In genomic region chr4:98089985-98090384, GRCm38 (mm10) we compare ENCODE assay signal across 20 mouse cellular contexts.
DNase-seq lines count a peak whose midpoint lies in the region; ATAC-seq and TF ChIP-seq lines count a peak whose summit lies in the region.
"Had no signal": no experiment of that assay in that cellular context is flagged by ENCODE, and none has a peak within 500 bp of the region (broad histone marks: within the 10 kb centered on the region; RNA-seq: fewer than 3 reads in every experiment).

No protein-coding gene starts in this region.

- no peak for DNase-seq in gastrocnemius, adult 2 months
- DNase-seq in gastrocnemius, adult 18-20 months (ENCODE audit: low spot score), result no peak
- DNase-seq in heart, postnatal 10 days, result no peak
- no peak for DNase-seq in lung, postnatal 14 days
- DNase-seq in right cerebral cortex, postnatal 36 days (ENCODE audit: low spot score in 2 of 2), result no peak
- DNase-seq in thymus, postnatal 4 days, result no peak
- DNase-seq: adrenal gland, postnatal 10 days; cerebellum, adult 9-11 months; kidney, adult 8-10 months; kidney, postnatal 25 days had no signal

- H3K4me2 ChIP-seq in heart, embryonic 15.5 days, result no peak overlapping the region
- H3K4me2 ChIP-seq in lung, embryonic 15.5 days, result no peak overlapping the region
- H3K4me2 ChIP-seq: embryonic facial prominence, embryonic 13.5 days; forebrain, embryonic 15.5 days; hindbrain, embryonic 13.5 days; limb, embryonic 15.5 days had no signal

- no peak overlapping the region for H3K9ac ChIP-seq in heart, embryonic 15.5 days
- H3K9ac ChIP-seq in lung, embryonic 15.5 days, result no peak overlapping the region
- H3K9ac ChIP-seq: embryonic facial prominence, embryonic 13.5 days; forebrain, embryonic 15.5 days; hindbrain, embryonic 13.5 days; limb, embryonic 15.5 days had no signal

- WGBS in heart, embryonic 15.5 days, result 30% methylated on average over 6 of the region's 6 CpGs
- WGBS in lung, embryonic 15.5 days, result 40% methylated on average over 6 of the region's 6 CpGs

- H3K4me3 ChIP-seq in gastrocnemius, adult 2 months, result no peak overlapping the region
- no peak overlapping the region for H3K4me3 ChIP-seq in heart, embryonic 15.5 days
- no peak overlapping the region for H3K4me3 ChIP-seq in lung, embryonic 15.5 days
- H3K4me3 ChIP-seq: embryonic facial prominence, embryonic 13.5 days; forebrain, embryonic 15.5 days; hindbrain, embryonic 13.5 days; limb, embryonic 15.5 days; midbrain, embryonic 10.5 days had no signal

- H3K36me3 ChIP-seq in heart, embryonic 15.5 days, result 0 out of 2 replicates have a peak, but pooled peaks cover 3% of the 10 kb centered on the region
- H3K36me3 ChIP-seq in lung, embryonic 15.5 days, result peaks cover 4% of the 10 kb centered on the region; the same call in 1 of the 2 replicates
- H3K36me3 ChIP-seq: forebrain, embryonic 15.5 days; hindbrain, embryonic 13.5 days; midbrain, embryonic 10.5 days had no signal

- no peak for TF ChIP-seq CTCF in gastrocnemius, adult 2 months (IDR thresholded peaks at IDR 0.05)

- H3K4me1 ChIP-seq in heart, embryonic 15.5 days (replicated peaks), result peaks cover 46% of the 10 kb centered on the region
- H3K4me1 ChIP-seq in lung, embryonic 15.5 days, result peaks cover 32% of the 10 kb centered on the region

- H3K27ac ChIP-seq in gastrocnemius, adult 2 months, result peak overlapping the region; percentile 69
- H3K27ac ChIP-seq in heart, embryonic 15.5 days, result peak overlapping the region; percentile 82
- H3K27ac ChIP-seq in lung, embryonic 15.5 days, result peak overlapping the region; percentile 66
- H3K27ac ChIP-seq: embryonic facial prominence, embryonic 13.5 days; forebrain, embryonic 15.5 days; hindbrain, embryonic 13.5 days; limb, embryonic 15.5 days; midbrain, embryonic 10.5 days had no signal

- no peaks in the 10 kb centered on the region for H3K27me3 ChIP-seq in heart, embryonic 15.5 days
- no peaks in the 10 kb centered on the region for H3K27me3 ChIP-seq in lung, embryonic 15.5 days
- H3K27me3 ChIP-seq: embryonic facial prominence, embryonic 13.5 days; forebrain, embryonic 15.5 days; hindbrain, embryonic 13.5 days; limb, embryonic 15.5 days had no signal

- ATAC-seq in heart, embryonic 15.5 days (replicated peaks; ENCODE audit: insufficient number of reproducible peaks, insufficient read depth, low FRiP score, low read depth), result no peak
- peak; percentile 33; the same call in 1 of the 2 replicates for ATAC-seq in lung, embryonic 15.5 days (ENCODE audit: borderline replicate concordance, extremely low read depth, low FRiP score, low TSS enrichment)
- ATAC-seq: activated CD4-positive, CD25-positive, alpha-beta regulatory T cell, adult 4 months; CD4-positive, CD25-positive, alpha-beta regulatory T cell, adult 4 months; forebrain, embryonic 15.5 days; inflammation-experienced regulatory T-cells, adult 6 months had no signal

- intact Hi-C loops in gastrocnemius, adult 2 months (cut with DNase I), result no loop called here
- intact Hi-C loops in heart, postnatal 10 days (cut with DNase I), result loop anchor here (2.0 kb wide), 1 partner anchor 15 kb away; no protein-coding TSS in a partner anchor

- no peaks in the 10 kb centered on the region for H3K9me3 ChIP-seq in heart, embryonic 15.5 days (replicated peaks)
- H3K9me3 ChIP-seq in lung, embryonic 15.5 days, result no peaks in the 10 kb centered on the region
- H3K9me3 ChIP-seq: embryonic facial prominence, embryonic 13.5 days; forebrain, embryonic 15.5 days; hindbrain, embryonic 13.5 days; limb, embryonic 15.5 days; midbrain, embryonic 10.5 days had no signal
